8 mouse cellular contexts compared by ENCODE assay signal in the genomic region with DNA sequence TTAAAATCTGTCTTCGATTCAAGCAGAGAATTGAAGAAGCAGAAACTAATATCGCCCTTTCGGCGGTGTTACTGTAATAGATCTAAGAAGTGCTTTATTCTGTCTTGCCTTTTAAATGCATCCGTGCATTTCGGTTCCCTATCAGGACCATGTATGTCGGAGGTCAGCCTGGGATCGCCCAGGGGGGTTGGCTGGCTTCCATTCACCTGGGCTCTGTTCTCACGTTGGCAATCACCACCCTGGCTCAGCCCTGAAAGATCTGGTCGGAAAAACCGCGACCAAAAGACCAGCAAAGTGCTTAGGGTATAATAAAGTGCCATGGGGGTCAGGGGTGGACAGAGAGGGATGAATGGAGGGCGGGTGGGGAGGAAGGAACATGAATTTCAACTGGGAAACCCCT. TPM values are rescaled to one million over a fixed set of nuclear protein-coding genes. Genes with fewer than 3 reads are reported as not detected.
DNase-seq lines count a peak whose midpoint lies in the region; ATAC-seq and TF ChIP-seq lines count a peak whose summit lies in the region.

No protein-coding gene starts in this region.

- intact Hi-C loops in gastrocnemius, postnatal 36 days (cut with DNase I) = loop anchor here (5.0 kb wide), 1 partner anchor 81 kb away; no protein-coding TSS in a partner anchor
- intact Hi-C loops in gastrocnemius, postnatal 14 days (cut with DNase I; ENCODE audit: low total_unique reads) = loop anchor here (10.0 kb wide), 1 partner anchor 84 kb away; no protein-coding TSS in a partner anchor

- DNase-seq in layer of hippocampus, adult 2 months (ENCODE audit: low spot score in 2 of 2) = peak in 1 of 2 experiments; percentile 25
- DNase-seq in layer of hippocampus, adult 9-10 months (ENCODE audit: low spot score) = no peak
- DNase-seq in cerebellum, postnatal 36 days = peak; percentile 76 to 79
- no peak for DNase-seq in intestine, embryonic 14.5 days (ENCODE audit: low spot score)
- peak; percentile 88 for DNase-seq in midbrain, embryonic 11.5 days (ENCODE audit: low spot score, missing footprints)
- DNase-seq in gastrocnemius, postnatal 36 days = no peak
- DNase-seq in gastrocnemius, postnatal 14 days = no peak
- DNase-seq in layer of hippocampus, postnatal 10 days (ENCODE audit: low spot score in 2 of 2) = no peak

- no peak for TF ChIP-seq CTCF in layer of hippocampus, adult 2 months (conservative IDR thresholded peaks at IDR 0.05)

- ATAC-seq in intestine, embryonic 14.5 days (replicated peaks; ENCODE audit: low FRiP score, low TSS enrichment, low read depth) = no peak
- peak; percentile 17; the same call in 1 of the 2 replicates for ATAC-seq in midbrain, embryonic 11.5 days (ENCODE audit: low FRiP score)

- 17% methylated on average over 13 of the region's 13 CpGs for WGBS in intestine, embryonic 14.5 days
- WGBS in midbrain, embryonic 11.5 days = 17% methylated on average over 12 of the region's 13 CpGs

- H3K4me2 ChIP-seq in intestine, embryonic 14.5 days (ENCODE audit: low read length) = peak overlapping the region; percentile 100
- H3K4me2 ChIP-seq in midbrain, embryonic 11.5 days = peak overlapping the region; percentile 99

- no peaks in the 10 kb centered on the region for H3K36me3 ChIP-seq in intestine, embryonic 14.5 days (ENCODE audit: control insufficient read depth, insufficient read depth, low read length)
- H3K36me3 ChIP-seq in midbrain, embryonic 11.5 days (ENCODE audit: control insufficient read depth, insufficient read depth, low read length) = no peaks in the 10 kb centered on the region

- peak overlapping the region; percentile 70 for H3K4me3 ChIP-seq in layer of hippocampus, adult 2 months
- H3K4me3 ChIP-seq in intestine, embryonic 14.5 days (ENCODE audit: low read depth, low read length) = peak overlapping the region; percentile 64
- peak overlapping the region; percentile 83 for H3K4me3 ChIP-seq in midbrain, embryonic 11.5 days (ENCODE audit: low read depth, low read length)

- H3K9me3 ChIP-seq in intestine, embryonic 14.5 days (ENCODE audit: control insufficient read depth, low read length) = no peaks in the 10 kb centered on the region
- H3K9me3 ChIP-seq in midbrain, embryonic 11.5 days (ENCODE audit: control insufficient read depth, low read length) = no peaks in the 10 kb centered on the region

- H3K27ac ChIP-seq in layer of hippocampus, adult 2 months = peak overlapping the region; percentile 95
- H3K27ac ChIP-seq in intestine, embryonic 14.5 days (ENCODE audit: low read depth) = no peak overlapping the region
- no peak overlapping the region for H3K27ac ChIP-seq in midbrain, embryonic 11.5 days (ENCODE audit: low read depth, low read length)

- 0 out of 2 replicates have a peak, but pooled peaks cover 2% of the 10 kb centered on the region for H3K4me1 ChIP-seq in intestine, embryonic 14.5 days (replicated peaks; ENCODE audit: control insufficient read depth, insufficient read depth, low read length)
- peaks cover 6% of the 10 kb centered on the region for H3K4me1 ChIP-seq in midbrain, embryonic 11.5 days (ENCODE audit: control insufficient read depth, insufficient read depth, low read length)

- H3K27me3 ChIP-seq in intestine, embryonic 14.5 days (replicated peaks; ENCODE audit: control insufficient read depth, insufficient read depth, low read length) = peaks cover 24% of the 10 kb centered on the region
- peaks cover 5% of the 10 kb centered on the region for H3K27me3 ChIP-seq in midbrain, embryonic 11.5 days (ENCODE audit: control insufficient read depth, insufficient read depth, low read length)

- no peak overlapping the region for H3K9ac ChIP-seq in intestine, embryonic 14.5 days (ENCODE audit: low read length)
- H3K9ac ChIP-seq in midbrain, embryonic 11.5 days (ENCODE audit: low read length) = peak overlapping the region; percentile 82

RNA-seq across cellular contexts. Expression of a gene that starts 1.3 kb away (rescaled TPM):
- total RNA-seq in layer of hippocampus, adult 2 months (2021) = 10 to 100 TPM; 79.7 to 88.9 TPM
- 1.1 and 1.4 TPM in 2 replicates for polyA plus RNA-seq in intestine, embryonic 14.5 days (2014; fragmentation: Nextera tagmentation; extraction: Ambion mirVana)
- polyA plus RNA-seq in midbrain, embryonic 11.5 days (2014; fragmentation: Nextera tagmentation; extraction: Ambion mirVana) = 3.0 TPM in 2 replicates
- total RNA-seq in gastrocnemius, postnatal 36 days (2021) = 1 to 10 TPM; 1.2 to 1.3 TPM
- total RNA-seq in gastrocnemius, postnatal 14 days (2021) = 1 to 10 TPM; 3.6 to 4.1 TPM
- total RNA-seq in layer of hippocampus, postnatal 10 days (2021) = 10 to 100 TPM; 69.3 to 71.6 TPM

Comparison
In these comparisons a context has a peak if more than half of its experiments do, and no peak if none do; other contexts are left out.
1. DNase-seq: peak in cerebellum, postnatal 36 days (2 of 2) and midbrain, embryonic 11.5 days (single experiment); none in layer of hippocampus, adult 9-10 months (single experiment), intestine, embryonic 14.5 days (single experiment), gastrocnemius, postnatal 36 days (0 of 2), gastrocnemius, postnatal 14 days (single experiment) and layer of hippocampus, postnatal 10 days (0 of 2).
2. RNA of a gene that starts 1.3 kb away (total RNA-seq): 79.7 to 88.9 TPM in layer of hippocampus, adult 2 months and 69.3 to 71.6 TPM in layer of hippocampus, postnatal 10 days; 3.6 to 4.1 TPM in gastrocnemius, postnatal 14 days and 1.2 to 1.3 TPM in gastrocnemius, postnatal 36 days; every median in the first group is over 10 times any median in the second.
3. Peak in every context shown above with its lines, with median percentiles within 50 percentile points of each other: H3K4me3 ChIP-seq.